Mouse (Mus musculus) liver, postnatal 0 days (tissue): ENCODE data around the gene Syn3. TPM values are rescaled to one million over a fixed set of nuclear protein-coding genes. Genes with fewer than 3 reads are reported as not detected.

ENCODE experiments used
- ATAC-seq: fragments of 200-750 bp; cut with Nextera tagmentation; 2 replicates; pipeline ENCODE4 v1.8.0; 2017; ENCODE audit warnings: mild to moderate bottlenecking, moderate library complexity
- DNase-seq: peaks from one replicate; pipeline ENCODE4 v3.0.0-alpha.2; 2016
- H3K27ac ChIP-seq: fragments of 300-500 bp; sonication (generic); 2 replicates; pipeline ENCODE4 v1.5.1; 2014; ENCODE audit warnings: antibody characterized with exemption, moderate library complexity, mild to moderate bottlenecking, low read depth
- H3K27me3 ChIP-seq: fragments of 300-500 bp; sonication (generic); 2 replicates; pipeline ENCODE4 v1.6.1; 2014; ENCODE audit warnings: low read length, control low read depth, mixed read lengths; ENCODE audit not compliant: insufficient read depth
- H3K36me3 ChIP-seq: fragments of 300-500 bp; sonication (generic); replicated peaks from 2 replicates; pipeline ENCODE4 v1.6.1; 2014; ENCODE audit warnings: mild to moderate bottlenecking, control low read depth, low read length, moderate library complexity, mixed read lengths; ENCODE audit not compliant: insufficient read depth
- H3K4me1 ChIP-seq: fragments of 300-500 bp; sonication (generic); 2 replicates; pipeline ENCODE4 v1.6.1; 2014; ENCODE audit warnings: antibody characterized with exemption, mild to moderate bottlenecking, control low read depth; ENCODE audit not compliant: insufficient read depth
- H3K4me2 ChIP-seq: fragments of 300-500 bp; sonication (generic); 2 replicates; pipeline ENCODE4 v1.6.1; 2014; ENCODE audit warnings: low read depth, mild to moderate bottlenecking, low read length, moderate library complexity, mixed read lengths
- H3K4me3 ChIP-seq: fragments of 300-500 bp; sonication (generic); 2 replicates; pipeline ENCODE4 v1.5.1; 2014; ENCODE audit warnings: low read depth, low read length
- H3K9ac ChIP-seq: fragments of 300-500 bp; sonication (generic); replicated peaks from 2 replicates; pipeline ENCODE4 v1.6.1; 2014; ENCODE audit warnings: mild to moderate bottlenecking, moderate library complexity
- H3K9me3 ChIP-seq: fragments of 300-500 bp; sonication (generic); 2 replicates; pipeline ENCODE4 v1.6.1; 2016; ENCODE audit warnings: mild to moderate bottlenecking, control low read depth, low read length, mixed read lengths
- CTCF ChIP-seq: sonication (generic); IDR thresholded peaks from 2 replicates; pipeline ENCODE4 v1.5.1; 2016; ENCODE audit warnings: antibody characterized with exemption, low read depth
- EP300 ChIP-seq: IDR thresholded peaks from 2 replicates; pipeline ENCODE4 v1.6.1; 2016; ENCODE audit warnings: antibody characterized with exemption, low read depth, mild to moderate bottlenecking
- WGBS: fragments of 180-500 bp; shearing (Covaris S2); extraction: QIAGEN DNeasy Blood & Tissue Kit; methylation state at CpG from one replicate; pipeline ENCODE4 v1.1.7; 2014; ENCODE audit not compliant: insufficient replicate concordance; 5-methylcytosine and 5-hydroxymethylcytosine counted together
- polyA plus RNA-seq: library from polyadenylated mRNA; unstranded; fragments of >200 nt; fragmentation: Nextera tagmentation; extraction: Ambion mirVana; gene quantifications from 2 replicates; pipeline ENCODE4 v1.2.1, GENCODE M21; 2015

The Syn3 gene
- polyA plus RNA-seq, 1 experiment from 2014 or later: 0.25 TPM

- DNase-seq (no peak), ATAC-seq (no peak)
- Histone ChIP-seq H3K4me2 (no peak overlapping the region), H3K4me3 (no peak overlapping the region), H3K27me3 (no peaks in the 10 kb centered on the region), H3K9ac (no peak overlapping the region), H3K9me3 (no peaks in the 10 kb centered on the region), H3K4me1 (peaks cover 5% of the 10 kb centered on the region; the same call in 1 of the 2 replicates), H3K36me3 (no peaks in the 10 kb centered on the region), H3K27ac (no peak overlapping the region)
- TF ChIP-seq CTCF (no peak), EP300 (no peak)
- WGBS: 73% methylated on average over 1 of the region's 1 CpGs
Observed at GRCm38 (mm10) chr10:86136249-86136648, 362.4 kb downstream of the Syn3 start.

GRCm38 (mm10) chr10:86134848-86135247 lies 363.8 kb downstream of the Syn3 start:
- Histone ChIP-seq H3K27ac (no peak overlapping the region), H3K4me3 (no peak overlapping the region), H3K9ac (no peak overlapping the region), H3K9me3 (no peaks in the 10 kb centered on the region), H3K27me3 (no peaks in the 10 kb centered on the region), H3K36me3 (no peaks in the 10 kb centered on the region), H3K4me1 (peaks cover 5% of the 10 kb centered on the region; the same call in 1 of the 2 replicates), H3K4me2 (no peak overlapping the region)
- ATAC-seq: no peak
- 64% methylated on average over 6 of the region's 6 CpGs for WGBS
- no peak for DNase-seq
- no peak for TF ChIP-seq CTCF
- no peak for TF ChIP-seq EP300

- 70% methylated on average over 5 of the region's 5 CpGs for WGBS
- Histone ChIP-seq H3K4me1 (peaks cover 3% of the 10 kb centered on the region; the same call in 1 of the 2 replicates), H3K4me2 (no peak overlapping the region), H3K9me3 (no peaks in the 10 kb centered on the region), H3K9ac (no peak overlapping the region), H3K27me3 (no peaks in the 10 kb centered on the region), H3K4me3 (no peak overlapping the region), H3K27ac (no peak overlapping the region), H3K36me3 (no peaks in the 10 kb centered on the region)
- ATAC-seq: no peak
- TF ChIP-seq CTCF (no peak), EP300 (no peak)
- no peak for DNase-seq
Observed at GRCm38 (mm10) chr10:86134336-86134735, 364.4 kb downstream of the Syn3 start.

- Histone ChIP-seq H3K9ac (no peak overlapping the region), H3K27ac (no peak overlapping the region), H3K4me1 (no peaks in the 10 kb centered on the region), H3K9me3 (no peaks in the 10 kb centered on the region), H3K36me3 (no peaks in the 10 kb centered on the region), H3K4me2 (no peak overlapping the region), H3K27me3 (no peaks in the 10 kb centered on the region), H3K4me3 (no peak overlapping the region)
- no peak for DNase-seq
- no peak for TF ChIP-seq EP300
- TF ChIP-seq CTCF: no peak
- WGBS: 71% methylated on average over 10 of the region's 10 CpGs
- ATAC-seq: no peak
Observed at GRCm38 (mm10) chr10:86132420-86132956, 366.2 kb downstream of the Syn3 start.

GRCm38 (mm10) chr10:86129046-86129445 lies 369.6 kb downstream of the Syn3 start:
- no peak overlapping the region for H3K27ac ChIP-seq
- no peak for TF ChIP-seq EP300
- TF ChIP-seq CTCF: no peak
- DNase-seq: no peak
- no peak overlapping the region for H3K9ac ChIP-seq
- H3K27me3 ChIP-seq: no peaks in the 10 kb centered on the region
- H3K4me3 ChIP-seq: no peak overlapping the region
- H3K36me3 ChIP-seq: no peaks in the 10 kb centered on the region
- H3K4me2 ChIP-seq: no peak overlapping the region
- H3K9me3 ChIP-seq: no peaks in the 10 kb centered on the region
- no peaks in the 10 kb centered on the region for H3K4me1 ChIP-seq
- no peak for ATAC-seq
- WGBS: 89% methylated on average over 6 of the region's 6 CpGs

- Histone ChIP-seq H3K27me3 (no peaks in the 10 kb centered on the region), H3K4me1 (no peaks in the 10 kb centered on the region), H3K4me3 (no peak overlapping the region), H3K4me2 (no peak overlapping the region), H3K27ac (no peak overlapping the region), H3K9me3 (no peaks in the 10 kb centered on the region), H3K36me3 (no peaks in the 10 kb centered on the region), H3K9ac (no peak overlapping the region)
- TF ChIP-seq EP300 (no peak), CTCF (no peak)
- ATAC-seq: no peak
- WGBS: 79% methylated on average over 11 of the region's 11 CpGs
- DNase-seq: no peak
Observed at GRCm38 (mm10) chr10:86126478-86126877, 372.2 kb downstream of the Syn3 start.

- 76% methylated on average over 2 of the region's 2 CpGs for WGBS
- Histone ChIP-seq H3K4me2 (no peak overlapping the region), H3K9ac (no peak overlapping the region), H3K4me3 (no peak overlapping the region), H3K4me1 (no peaks in the 10 kb centered on the region), H3K27me3 (no peaks in the 10 kb centered on the region), H3K27ac (no peak overlapping the region), H3K9me3 (no peaks in the 10 kb centered on the region), H3K36me3 (no peaks in the 10 kb centered on the region)
- ATAC-seq: no peak
- TF ChIP-seq CTCF (no peak), EP300 (no peak)
- no peak for DNase-seq
Observed at GRCm38 (mm10) chr10:86125421-86125820, 373.3 kb downstream of the Syn3 start.
